Mouse (Mus musculus): Measurements from ENCODE around the gene Fig4. TPM values are rescaled to one million over a fixed set of nuclear protein-coding genes. Genes with fewer than 3 reads are reported as not detected.

The Fig4 gene
- polyA plus RNA-seq, 1 experiment from 2014 or later = 24.0 TPM

DNA sequence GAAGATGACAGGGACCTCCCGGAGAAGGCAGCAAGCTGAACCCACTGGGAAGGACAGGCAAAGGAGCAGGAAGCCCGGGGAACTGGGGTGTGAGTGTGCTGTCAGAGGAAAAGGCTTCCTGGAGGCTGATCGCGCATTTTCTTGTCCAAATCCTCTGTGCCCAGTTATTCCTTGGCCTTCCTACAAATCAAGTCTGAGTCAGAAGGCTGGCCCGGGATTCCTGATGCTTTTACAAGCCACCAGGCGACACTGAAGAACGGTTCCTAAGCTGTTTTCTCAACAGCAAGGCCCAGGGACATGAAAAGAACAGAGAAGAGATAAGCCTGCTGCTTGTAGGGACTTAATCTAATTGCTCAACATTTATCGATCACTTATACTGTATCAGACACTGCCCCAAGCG lies 68.5 kb downstream of the Fig4 start:
- H3K4me1 ChIP-seq = no peaks in the 10 kb centered on the region
- ATAC-seq = no peak
- H3K9me3 ChIP-seq (replicated peaks) = no peaks in the 10 kb centered on the region
- no peaks in the 10 kb centered on the region for H3K27me3 ChIP-seq
- no peak overlapping the region for H3K9ac ChIP-seq
- no peak overlapping the region for H3K27ac ChIP-seq
- no peaks in the 10 kb centered on the region for H3K36me3 ChIP-seq (ENCODE audit: poor library complexity, severe bottlenecking)
- H3K4me2 ChIP-seq = no peak overlapping the region
- 88% methylated on average over 9 of the region's 9 CpGs for WGBS
- no peak overlapping the region for H3K4me3 ChIP-seq

DNA sequence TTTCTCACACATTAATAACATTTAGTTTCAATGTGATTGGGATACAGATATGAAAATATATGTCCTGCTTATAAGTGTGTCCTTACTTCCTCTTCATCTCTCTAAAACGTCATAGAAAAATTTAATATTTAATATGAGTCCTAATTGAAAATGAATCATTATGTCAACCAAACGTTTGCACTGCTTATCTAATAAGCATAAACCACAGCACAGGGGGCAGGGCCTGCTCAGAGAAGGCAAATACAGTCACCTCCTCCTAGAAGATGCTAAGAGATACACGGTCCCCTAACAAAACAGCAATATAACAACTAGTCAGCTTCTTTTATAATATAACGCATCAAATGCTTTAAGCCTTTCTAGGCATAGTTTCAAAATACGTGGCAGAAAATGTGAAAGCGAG lies 69.9 kb downstream of the Fig4 start:
- Histone ChIP-seq H3K9ac (no peak overlapping the region), H3K27ac (no peak overlapping the region), H3K4me2 (no peak overlapping the region), H3K27me3 (no peaks in the 10 kb centered on the region), H3K36me3 (ENCODE audit: poor library complexity, severe bottlenecking) (no peaks in the 10 kb centered on the region), H3K4me3 (no peak overlapping the region), H3K9me3 (replicated peaks) (no peaks in the 10 kb centered on the region), H3K4me1 (no peaks in the 10 kb centered on the region)
- 92% methylated on average over 6 of the region's 6 CpGs for WGBS
- ATAC-seq = no peak

DNA sequence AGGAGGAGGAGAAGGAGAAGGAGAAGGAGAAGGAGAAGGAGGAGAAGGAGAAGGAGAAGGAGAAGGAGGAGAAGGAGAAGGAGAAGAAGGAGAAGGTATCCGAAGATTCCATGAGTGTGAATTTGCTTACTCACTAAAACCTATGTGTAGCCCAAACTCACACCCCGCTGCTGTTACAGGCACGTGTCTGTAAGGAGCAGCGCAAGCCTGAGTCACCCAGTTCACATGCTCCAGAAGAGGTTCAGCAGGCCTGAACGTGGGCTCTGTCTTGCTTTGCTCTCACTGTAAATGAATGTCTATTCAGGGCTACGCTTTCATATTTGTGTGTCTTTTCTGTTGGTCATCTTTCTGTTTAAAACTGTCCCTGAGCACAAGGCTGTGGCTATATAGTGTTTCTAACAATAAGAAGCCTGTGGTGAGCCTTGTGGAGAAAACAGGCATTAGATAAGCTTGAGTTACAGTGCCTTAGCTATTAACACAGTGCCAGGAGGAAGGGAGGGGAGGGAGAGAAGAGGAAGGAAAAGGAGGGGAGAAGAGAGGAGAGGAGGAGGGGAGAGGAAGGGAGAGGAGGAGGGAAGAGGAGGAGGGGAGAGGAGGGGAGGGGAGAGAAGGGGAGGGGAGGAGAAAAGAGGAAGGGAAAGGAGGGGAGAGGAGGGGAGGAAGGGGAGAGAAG lies 71.8 kb downstream of the Fig4 start:
- H3K4me3 ChIP-seq = no peak overlapping the region
- H3K4me1 ChIP-seq = no peaks in the 10 kb centered on the region
- H3K36me3 ChIP-seq (ENCODE audit: poor library complexity, severe bottlenecking) = peaks cover 12% of the 10 kb centered on the region; the same call in 1 of the 2 replicates
- no peaks in the 10 kb centered on the region for H3K9me3 ChIP-seq (replicated peaks)
- H3K27ac ChIP-seq = no peak overlapping the region
- no peak for ATAC-seq
- H3K9ac ChIP-seq = no peak overlapping the region
- no peaks in the 10 kb centered on the region for H3K27me3 ChIP-seq
- H3K4me2 ChIP-seq = no peak overlapping the region
- 80% methylated on average over 6 of the region's 6 CpGs for WGBS

DNA sequence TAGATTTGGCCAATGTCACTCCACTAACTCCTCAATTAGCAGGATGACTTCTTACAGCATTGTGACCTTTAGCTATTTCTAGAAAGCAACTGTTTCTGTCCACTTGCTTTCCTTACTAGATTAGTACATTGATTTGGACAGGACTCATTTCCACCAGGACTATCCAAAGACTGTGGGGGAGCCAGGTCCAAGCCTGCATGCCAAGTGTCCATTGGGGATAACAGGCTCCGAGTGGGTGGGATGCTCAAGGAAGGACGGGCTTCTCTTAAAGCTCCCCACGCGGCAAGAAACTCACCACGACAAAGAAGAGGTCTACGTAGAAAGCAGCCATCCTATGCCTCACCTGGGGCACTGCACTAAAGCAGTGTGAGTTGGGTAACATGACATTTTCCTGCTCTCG lies 75.4 kb downstream of the Fig4 start:
- no peaks in the 10 kb centered on the region for H3K4me1 ChIP-seq
- no peak for ATAC-seq
- WGBS = 90% methylated on average over 7 of the region's 7 CpGs
- no peaks in the 10 kb centered on the region for H3K9me3 ChIP-seq (replicated peaks)
- no peak overlapping the region for H3K4me3 ChIP-seq
- peaks cover 23% of the 10 kb centered on the region; the same call in 1 of the 2 replicates for H3K36me3 ChIP-seq (ENCODE audit: poor library complexity, severe bottlenecking)
- no peak overlapping the region for H3K27ac ChIP-seq
- no peaks in the 10 kb centered on the region for H3K27me3 ChIP-seq
- H3K9ac ChIP-seq = no peak overlapping the region
- no peak overlapping the region for H3K4me2 ChIP-seq

DNA sequence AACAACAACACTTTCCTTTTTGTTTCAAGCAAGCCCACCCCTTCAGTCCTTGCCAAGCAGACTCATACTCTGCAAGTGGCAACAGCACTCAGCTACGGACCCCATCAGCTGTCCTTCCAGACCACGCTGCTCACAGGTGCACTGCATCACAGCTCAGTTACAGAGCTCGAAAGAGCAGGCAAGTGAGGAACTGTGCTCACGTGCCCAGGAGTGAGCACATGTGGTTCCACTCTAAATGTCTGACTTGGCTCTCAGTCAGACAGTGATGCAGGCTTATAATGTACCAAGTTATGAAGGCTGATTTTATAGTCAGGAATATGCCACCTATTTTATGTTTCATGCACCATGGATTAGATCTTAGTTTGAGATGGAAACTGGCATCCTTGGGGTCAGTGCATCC lies 79.6 kb downstream of the Fig4 start:
- 0 out of 2 replicates have a peak, but pooled peaks cover 5% of the 10 kb centered on the region for H3K4me1 ChIP-seq
- no peaks in the 10 kb centered on the region for H3K9me3 ChIP-seq (replicated peaks)
- H3K9ac ChIP-seq = no peak overlapping the region
- no peaks in the 10 kb centered on the region for H3K27me3 ChIP-seq
- H3K36me3 ChIP-seq (ENCODE audit: poor library complexity, severe bottlenecking) = peaks cover 23% of the 10 kb centered on the region; the same call in 1 of the 2 replicates
- no peak overlapping the region for H3K4me3 ChIP-seq
- WGBS = 89% methylated on average over 4 of the region's 4 CpGs
- H3K4me2 ChIP-seq = no peak overlapping the region
- ATAC-seq = no peak
- no peak overlapping the region for H3K27ac ChIP-seq

DNA sequence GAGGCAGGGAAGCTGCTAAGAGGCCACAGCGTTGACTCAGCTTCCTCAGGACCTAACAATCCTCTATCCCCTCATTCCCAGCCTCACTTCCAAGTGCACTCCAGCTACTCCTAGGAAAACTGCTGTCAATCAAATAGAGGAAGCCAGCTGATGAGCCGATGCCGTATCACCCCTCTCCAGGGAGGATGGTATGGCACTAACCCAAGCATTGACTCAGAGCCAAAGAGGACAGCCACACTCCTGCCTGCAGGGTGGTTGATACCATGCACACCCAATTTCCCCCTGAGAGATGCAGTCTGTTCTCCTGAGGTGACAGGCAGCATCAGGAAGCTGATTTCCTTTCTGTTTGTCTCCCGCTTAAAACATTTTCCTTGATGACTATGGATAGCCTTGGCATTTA lies 81.9 kb downstream of the Fig4 start:
- no peak for ATAC-seq
- peaks cover 11% of the 10 kb centered on the region; the same call in 1 of the 2 replicates for H3K36me3 ChIP-seq (ENCODE audit: poor library complexity, severe bottlenecking)
- no peaks in the 10 kb centered on the region for H3K27me3 ChIP-seq
- H3K9me3 ChIP-seq (replicated peaks) = no peaks in the 10 kb centered on the region
- H3K9ac ChIP-seq = no peak overlapping the region
- 0 out of 2 replicates have a peak, but pooled peaks cover 5% of the 10 kb centered on the region for H3K4me1 ChIP-seq
- 81% methylated on average over 4 of the region's 4 CpGs for WGBS
- no peak overlapping the region for H3K4me3 ChIP-seq
- no peak overlapping the region for H3K27ac ChIP-seq
- no peak overlapping the region for H3K4me2 ChIP-seq

DNA sequence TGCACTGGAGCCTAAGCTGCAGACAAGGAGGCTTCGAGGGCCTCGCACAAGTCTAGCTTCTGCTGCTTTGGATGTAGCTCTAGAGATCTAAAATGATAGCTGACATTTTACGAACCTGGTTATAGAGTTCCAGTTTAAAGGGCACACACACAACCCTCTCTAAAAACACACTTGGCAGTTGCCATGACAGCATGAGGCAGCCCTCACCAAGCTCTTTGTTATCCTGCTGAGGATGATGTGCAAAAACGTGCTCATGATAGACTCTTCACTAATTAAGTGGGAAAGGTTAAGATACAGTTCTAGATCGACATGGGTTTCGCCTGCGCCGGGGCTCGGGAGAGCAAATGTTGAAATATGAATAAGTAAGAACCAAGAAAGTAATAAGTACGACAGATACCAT lies 84.2 kb downstream of the Fig4 start:
- H3K27me3 ChIP-seq = no peaks in the 10 kb centered on the region
- WGBS = 78% methylated on average over 10 of the region's 10 CpGs
- H3K36me3 ChIP-seq (ENCODE audit: poor library complexity, severe bottlenecking) = peaks cover 7% of the 10 kb centered on the region; the same call in 1 of the 2 replicates
- H3K4me3 ChIP-seq = no peak overlapping the region
- no peak overlapping the region for H3K9ac ChIP-seq
- no peak overlapping the region for H3K4me2 ChIP-seq
- no peaks in the 10 kb centered on the region for H3K9me3 ChIP-seq (replicated peaks)
- H3K4me1 ChIP-seq = 0 out of 2 replicates have a peak, but pooled peaks cover 5% of the 10 kb centered on the region
- H3K27ac ChIP-seq = no peak overlapping the region
- no peak for ATAC-seq

DNA sequence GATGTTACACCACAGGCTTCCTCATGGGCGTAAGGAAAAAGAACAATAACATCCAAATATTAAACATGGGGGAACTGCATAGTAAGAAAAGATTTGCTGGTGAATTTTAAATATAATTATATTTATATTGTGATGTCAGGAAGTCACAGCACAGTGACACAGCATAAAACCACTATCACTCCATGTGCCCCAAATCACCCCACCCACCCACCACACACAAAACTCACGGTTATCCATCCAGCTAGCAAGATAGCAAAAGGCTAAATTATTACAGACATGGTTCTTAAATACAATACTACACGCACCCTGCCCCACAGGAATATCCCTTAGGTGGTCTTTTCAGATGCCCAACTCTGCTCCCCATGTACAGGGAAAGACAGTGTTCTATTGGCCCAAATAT lies 89.0 kb downstream of the Fig4 start:
- Histone ChIP-seq H3K9me3 (replicated peaks) (no peaks in the 10 kb centered on the region), H3K4me1 (no peaks in the 10 kb centered on the region), H3K27me3 (no peaks in the 10 kb centered on the region), H3K9ac (no peak overlapping the region), H3K4me2 (no peak overlapping the region), H3K36me3 (ENCODE audit: poor library complexity, severe bottlenecking) (no peaks in the 10 kb centered on the region), H3K4me3 (no peak overlapping the region), H3K27ac (no peak overlapping the region)
- no peak for ATAC-seq
- 87% methylated on average over 3 of the region's 3 CpGs for WGBS

DNA sequence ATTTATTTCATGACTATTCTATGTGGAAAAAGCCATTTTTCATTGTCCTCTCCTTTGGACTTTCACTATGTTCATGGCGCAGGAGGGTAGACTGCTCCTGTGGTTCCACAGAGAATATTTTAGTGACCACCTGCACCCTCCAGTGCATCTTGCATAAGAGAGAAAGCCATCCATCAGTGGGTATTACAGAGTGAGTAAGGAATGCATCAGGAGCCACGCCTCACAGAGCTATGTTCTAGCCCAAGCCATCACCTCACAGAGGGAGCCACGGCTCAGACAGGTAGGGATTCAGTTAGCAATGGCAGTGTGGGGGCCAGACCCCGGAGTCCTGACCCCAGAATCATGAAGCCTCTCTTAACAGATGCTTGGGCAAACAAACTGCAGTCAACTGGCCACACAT lies 93.5 kb downstream of the Fig4 start:
- no peaks in the 10 kb centered on the region for H3K27me3 ChIP-seq
- H3K9me3 ChIP-seq (replicated peaks) = no peaks in the 10 kb centered on the region
- no peak overlapping the region for H3K4me3 ChIP-seq
- no peak for ATAC-seq
- no peak overlapping the region for H3K4me2 ChIP-seq
- H3K4me1 ChIP-seq = no peaks in the 10 kb centered on the region
- 75% methylated on average over 4 of the region's 4 CpGs for WGBS
- H3K9ac ChIP-seq = no peak overlapping the region
- H3K27ac ChIP-seq = no peak overlapping the region
- no peaks in the 10 kb centered on the region for H3K36me3 ChIP-seq (ENCODE audit: poor library complexity, severe bottlenecking)

DNA sequence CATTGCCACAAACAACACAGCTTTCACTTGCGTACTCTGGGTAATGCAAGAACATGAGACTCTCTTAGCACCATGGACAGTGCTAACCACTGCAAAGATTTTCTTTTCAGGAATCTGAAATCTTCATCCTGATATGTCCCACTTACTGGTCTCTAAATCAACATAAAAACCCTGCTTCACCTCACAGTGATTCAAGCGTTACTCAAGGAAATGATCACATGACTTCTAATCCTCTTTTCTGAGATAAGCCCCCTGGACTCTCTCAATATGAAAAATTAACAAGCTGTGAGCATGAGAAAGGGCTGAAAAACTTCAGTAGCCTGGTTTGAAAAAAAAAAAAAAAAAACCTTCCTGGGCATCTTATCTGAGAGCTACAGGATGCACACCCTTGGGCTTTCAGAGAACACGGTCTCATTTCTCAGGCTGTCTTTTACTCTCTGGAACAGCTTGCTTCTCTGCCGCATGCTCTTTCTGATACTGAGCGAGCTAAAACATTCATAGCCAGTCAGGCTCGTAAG lies 94.1 kb downstream of the Fig4 start:
- H3K27ac ChIP-seq = no peak overlapping the region
- ATAC-seq = no peak

DNA sequence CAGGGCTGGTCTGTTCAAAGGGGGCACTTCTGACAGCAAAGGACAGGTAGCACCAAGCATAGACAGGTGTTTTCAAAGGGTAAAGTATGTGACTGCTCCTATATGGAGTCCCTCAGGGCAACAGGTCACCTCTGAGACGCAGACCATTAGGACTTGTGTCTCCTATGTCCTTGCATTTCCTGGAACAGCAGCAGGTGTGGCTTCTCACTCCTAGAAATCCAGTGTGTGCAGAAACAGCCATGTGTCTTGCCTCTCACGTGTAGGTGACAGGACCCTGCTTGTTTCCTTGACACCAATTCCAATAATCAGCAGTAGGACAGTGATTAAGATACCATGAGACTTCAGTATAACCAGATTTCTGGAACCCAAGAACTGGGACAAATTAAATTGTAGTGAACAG lies 97.4 kb downstream of the Fig4 start:
- Histone ChIP-seq H3K4me3 (no peak overlapping the region), H3K9ac (no peak overlapping the region), H3K36me3 (ENCODE audit: poor library complexity, severe bottlenecking) (no peaks in the 10 kb centered on the region), H3K9me3 (replicated peaks) (no peaks in the 10 kb centered on the region), H3K4me2 (no peak overlapping the region), H3K27me3 (no peaks in the 10 kb centered on the region), H3K4me1 (no peaks in the 10 kb centered on the region), H3K27ac (no peak overlapping the region)
- 89% methylated on average over 2 of the region's 2 CpGs for WGBS
- ATAC-seq = no peak

More for the DNA sequence above, 94.1 kb downstream of the Fig4 start:
- H3K36me3 ChIP-seq (ENCODE audit: poor library complexity, severe bottlenecking) = no peaks in the 10 kb centered on the region
- no peak overlapping the region for H3K4me2 ChIP-seq
- H3K4me1 ChIP-seq = no peaks in the 10 kb centered on the region
- H3K4me3 ChIP-seq = no peak overlapping the region
- H3K27me3 ChIP-seq = no peaks in the 10 kb centered on the region
- no peak overlapping the region for H3K9ac ChIP-seq
- H3K9me3 ChIP-seq (replicated peaks) = no peaks in the 10 kb centered on the region
- 63% methylated on average over 6 of the region's 6 CpGs for WGBS

DNA sequence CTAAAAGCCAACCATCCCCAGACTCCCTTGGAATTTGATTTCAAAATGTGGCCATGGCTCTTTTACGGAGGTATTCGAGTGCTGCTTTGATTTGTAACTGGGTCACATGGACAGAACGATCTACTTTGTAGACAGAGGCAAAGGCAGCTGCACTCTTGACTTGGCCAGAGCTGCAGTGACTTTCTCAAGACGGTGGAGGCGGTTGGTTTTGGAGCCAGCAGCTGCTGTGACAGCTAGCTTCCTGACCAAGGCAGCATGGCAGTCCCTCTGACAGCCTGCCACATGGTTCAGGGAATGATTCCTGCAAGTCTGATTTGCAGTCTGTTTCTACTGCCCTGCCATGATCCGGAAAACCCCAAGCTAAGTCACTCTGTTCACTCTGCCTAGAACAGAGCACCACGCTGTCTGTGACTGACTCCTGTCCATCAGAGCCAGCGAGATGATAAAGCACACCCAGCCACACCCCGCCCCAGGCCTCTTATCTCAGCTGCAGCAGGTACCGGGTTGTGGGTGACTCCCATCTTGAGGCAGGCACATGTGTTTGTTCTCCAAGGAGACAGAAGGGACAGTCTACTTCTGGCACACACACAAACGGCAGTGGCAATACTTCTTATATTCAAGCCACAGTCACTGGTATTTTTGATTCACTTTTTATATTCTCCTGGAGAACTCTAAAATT lies 98.3 kb downstream of the Fig4 start:
- Histone ChIP-seq H3K4me1 (no peaks in the 10 kb centered on the region), H3K27me3 (no peaks in the 10 kb centered on the region), H3K9ac (no peak overlapping the region), H3K4me3 (no peak overlapping the region), H3K36me3 (ENCODE audit: poor library complexity, severe bottlenecking) (no peaks in the 10 kb centered on the region), H3K9me3 (replicated peaks) (no peaks in the 10 kb centered on the region), H3K27ac (no peak overlapping the region), H3K4me2 (no peak overlapping the region)
- WGBS = 83% methylated on average over 11 of the region's 11 CpGs
- no peak for ATAC-seq
